Mouse (Mus musculus) lung, embryonic 14.5 days (tissue): ENCODE data around the gene Pms2. TPM values are rescaled to one million over a fixed set of nuclear protein-coding genes. Genes with fewer than 3 reads are reported as not detected.

Experiments
- ATAC-seq: fragments of 200-750 bp; cut with Nextera tagmentation; 2 replicates; pipeline ENCODE4 v1.8.0; 2017; ENCODE audit warnings: mild to moderate bottlenecking, moderate TSS enrichment, moderate library complexity; ENCODE audit not compliant: insufficient read depth
- DNase-seq: peaks from one replicate; pipeline ENCODE4 v3.0.0-alpha.2; 2015
- H3K27ac ChIP-seq: fragments of 300-500 bp; sonication (generic); 2 replicates; pipeline ENCODE4 v1.5.1; 2014; ENCODE audit warnings: low read depth, mild to moderate bottlenecking, moderate library complexity
- H3K27me3 ChIP-seq: fragments of 300-500 bp; sonication (generic); 2 replicates; pipeline ENCODE4 v1.6.1; 2014; ENCODE audit warnings: low read length, control low read depth; ENCODE audit not compliant: insufficient read depth
- H3K36me3 ChIP-seq: fragments of 300-500 bp; sonication (generic); 2 replicates; pipeline ENCODE4 v1.6.1; 2014; ENCODE audit warnings: control low read depth; ENCODE audit not compliant: insufficient read depth
- H3K4me1 ChIP-seq: fragments of 300-500 bp; sonication (generic); 2 replicates; pipeline ENCODE4 v1.6.1; 2014; ENCODE audit warnings: antibody characterized with exemption, control low read depth; ENCODE audit not compliant: insufficient read depth
- H3K4me2 ChIP-seq: fragments of 300-500 bp; sonication (generic); 2 replicates; pipeline ENCODE4 v1.6.1; 2014; ENCODE audit warnings: mild to moderate bottlenecking
- H3K4me3 ChIP-seq: fragments of 300-500 bp; sonication (generic); 2 replicates; pipeline ENCODE4 v1.5.1; 2014; ENCODE audit warnings: low read depth, low read length
- H3K9ac ChIP-seq: fragments of 300-500 bp; sonication (generic); 2 replicates; pipeline ENCODE4 v1.6.1; 2014
- H3K9me3 ChIP-seq: fragments of 300-500 bp; sonication (generic); 2 replicates; pipeline ENCODE4 v1.6.1; 2016; ENCODE audit warnings: low read depth, low read length, control low read depth
- CTCF ChIP-seq: IDR thresholded peaks from 2 replicates; pipeline ENCODE4 v1.5.1; 2016; ENCODE audit warnings: antibody characterized with exemption, low read depth
- WGBS: fragments of 180-500 bp; shearing (Covaris S2); extraction: QIAGEN DNeasy Blood & Tissue Kit; methylation state at CpG from one replicate; pipeline ENCODE4 v1.1.7; 2014; 5-methylcytosine and 5-hydroxymethylcytosine counted together
- polyA plus RNA-seq: library from polyadenylated mRNA; unstranded; fragments of >200 nt; fragmentation: Nextera tagmentation; extraction: Ambion mirVana; gene quantifications from 2 replicates; pipeline ENCODE4 v1.2.1, GENCODE M21; 2014

Pms2 gene
- polyA plus RNA-seq, 1 experiment from 2014 or later: 33.1 TPM

DNA sequence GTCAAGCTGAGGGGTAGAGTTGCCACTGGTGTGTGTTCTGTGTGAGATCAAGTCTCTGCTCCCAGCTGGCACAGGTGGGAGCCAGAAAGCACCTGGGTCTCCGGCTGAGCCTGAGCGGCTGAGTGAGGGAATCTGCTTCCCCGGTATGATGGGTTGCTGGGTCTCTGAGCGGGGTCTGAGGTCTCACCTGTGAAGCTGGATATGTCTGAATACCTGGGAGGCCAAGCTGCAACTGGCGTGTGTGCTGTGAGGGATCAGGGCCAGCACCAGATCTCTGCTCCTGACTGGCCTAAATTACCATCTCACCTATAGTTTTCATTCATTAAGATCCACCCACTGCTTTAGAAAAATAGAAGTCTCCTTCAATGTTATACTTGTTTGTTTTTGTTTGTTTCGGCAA lies 47.3 kb downstream of the Pms2 start:
- H3K4me2 ChIP-seq: no peak overlapping the region
- H3K9ac ChIP-seq: no peak overlapping the region
- ATAC-seq (no peak), DNase-seq (no peak)
- H3K9me3 ChIP-seq: no peaks in the 10 kb centered on the region
- no peaks in the 10 kb centered on the region for H3K27me3 ChIP-seq
- H3K4me3 ChIP-seq: no peak overlapping the region
- H3K36me3 ChIP-seq: no peaks in the 10 kb centered on the region
- 90% methylated on average over 6 of the region's 6 CpGs for WGBS
- H3K27ac ChIP-seq: no peak overlapping the region
- TF ChIP-seq CTCF: no peak
- no peaks in the 10 kb centered on the region for H3K4me1 ChIP-seq

DNA sequence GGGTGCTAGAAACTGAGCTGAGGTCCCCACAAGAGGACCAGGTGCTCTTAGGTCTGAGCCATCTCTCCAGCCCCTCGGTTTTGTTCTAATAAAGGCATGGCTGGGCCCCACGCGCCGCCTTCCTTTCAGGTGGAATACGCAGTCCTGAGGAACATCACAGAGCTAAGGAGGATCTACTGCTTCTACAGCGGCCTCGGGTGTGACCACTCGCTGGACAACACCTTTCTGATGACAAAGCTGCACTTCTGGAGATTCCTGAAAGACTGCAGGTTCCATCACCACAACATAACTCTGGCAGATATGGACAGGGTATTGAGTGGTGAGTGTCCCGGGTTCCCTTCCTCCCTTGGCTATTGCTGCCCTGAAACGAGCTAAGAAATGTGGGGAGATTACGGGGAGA lies 49.8 kb downstream of the Pms2 start:
- Histone ChIP-seq H3K9ac (no peak overlapping the region), H3K9me3 (no peaks in the 10 kb centered on the region), H3K4me3 (no peak overlapping the region), H3K36me3 (no peaks in the 10 kb centered on the region), H3K4me1 (no peaks in the 10 kb centered on the region), H3K27me3 (no peaks in the 10 kb centered on the region), H3K4me2 (no peak overlapping the region), H3K27ac (no peak overlapping the region)
- no peak for DNase-seq
- no peak for ATAC-seq
- 89% methylated on average over 11 of the region's 11 CpGs for WGBS
- TF ChIP-seq CTCF: no peak

DNA sequence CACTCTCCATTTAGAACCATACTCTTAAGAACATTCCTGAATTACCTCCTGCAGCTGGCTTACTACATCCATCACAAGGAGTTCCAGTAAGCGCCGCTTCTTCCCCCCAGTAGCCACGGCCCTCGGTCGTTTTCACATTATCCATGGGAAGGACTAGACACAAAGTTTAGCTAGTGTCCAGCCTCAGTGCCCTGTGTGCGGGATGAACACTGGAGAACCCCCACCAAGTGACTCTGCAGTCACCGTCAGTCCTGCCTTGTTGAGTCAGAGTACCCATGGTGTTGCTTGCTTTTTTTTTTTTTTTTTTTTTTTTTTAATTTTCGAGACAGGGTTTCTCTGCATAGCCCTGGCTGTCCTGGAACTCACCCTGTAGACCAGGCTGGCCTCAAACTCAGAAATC lies 51.4 kb downstream of the Pms2 start:
- no peaks in the 10 kb centered on the region for H3K36me3 ChIP-seq
- 79% methylated on average over 8 of the region's 8 CpGs for WGBS
- no peaks in the 10 kb centered on the region for H3K9me3 ChIP-seq
- H3K27ac ChIP-seq: no peak overlapping the region
- ATAC-seq (no peak), DNase-seq (no peak)
- no peak overlapping the region for H3K4me2 ChIP-seq
- no peak for TF ChIP-seq CTCF
- H3K4me3 ChIP-seq: no peak overlapping the region
- H3K27me3 ChIP-seq: no peaks in the 10 kb centered on the region
- H3K9ac ChIP-seq: no peak overlapping the region
- H3K4me1 ChIP-seq: no peaks in the 10 kb centered on the region

DNA sequence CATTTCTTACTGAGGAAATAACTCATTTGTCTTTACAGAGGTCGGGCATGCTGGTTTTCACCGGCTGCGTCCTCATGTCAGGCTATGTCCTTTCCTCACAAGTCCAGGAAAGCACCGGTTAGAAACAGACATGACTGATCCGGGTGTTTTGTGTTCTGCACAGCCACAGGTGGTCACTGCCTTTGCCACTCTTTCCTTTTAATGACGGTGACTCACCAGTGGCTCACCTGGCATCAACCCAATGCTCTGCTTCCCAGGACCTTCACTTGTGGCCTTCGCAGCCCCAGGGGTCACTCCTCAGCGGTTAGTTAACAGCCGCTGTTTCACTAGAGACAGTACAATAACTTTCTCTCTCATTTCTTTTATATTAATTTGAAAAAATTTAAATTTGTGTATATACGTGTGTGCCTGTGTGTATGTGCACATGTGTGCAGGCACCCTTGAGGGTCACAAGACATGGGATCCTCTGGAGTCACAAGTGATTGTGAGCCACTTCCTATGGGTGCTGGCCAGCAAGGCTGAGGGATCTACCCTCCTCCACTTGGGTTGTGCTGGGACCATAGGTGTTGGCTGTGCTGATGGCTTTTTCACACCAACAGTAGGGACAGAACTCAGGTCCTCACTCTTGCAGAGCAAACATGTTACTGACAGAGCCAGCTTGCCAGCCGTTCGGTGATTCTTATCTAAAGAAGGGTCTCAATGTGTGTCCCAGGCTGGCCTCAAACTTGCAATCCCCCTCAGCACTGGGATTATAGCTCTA lies 56.0 kb downstream of the Pms2 start:
- Histone ChIP-seq H3K27ac (no peak overlapping the region), H3K27me3 (no peaks in the 10 kb centered on the region), H3K9me3 (no peaks in the 10 kb centered on the region), H3K4me1 (no peaks in the 10 kb centered on the region), H3K36me3 (no peaks in the 10 kb centered on the region), H3K4me3 (no peak overlapping the region), H3K9ac (no peak overlapping the region), H3K4me2 (no peak overlapping the region)
- no peak for TF ChIP-seq CTCF
- ATAC-seq (no peak), DNase-seq (peak; percentile 5)
- WGBS: 73% methylated on average over 12 of the region's 12 CpGs

DNA sequence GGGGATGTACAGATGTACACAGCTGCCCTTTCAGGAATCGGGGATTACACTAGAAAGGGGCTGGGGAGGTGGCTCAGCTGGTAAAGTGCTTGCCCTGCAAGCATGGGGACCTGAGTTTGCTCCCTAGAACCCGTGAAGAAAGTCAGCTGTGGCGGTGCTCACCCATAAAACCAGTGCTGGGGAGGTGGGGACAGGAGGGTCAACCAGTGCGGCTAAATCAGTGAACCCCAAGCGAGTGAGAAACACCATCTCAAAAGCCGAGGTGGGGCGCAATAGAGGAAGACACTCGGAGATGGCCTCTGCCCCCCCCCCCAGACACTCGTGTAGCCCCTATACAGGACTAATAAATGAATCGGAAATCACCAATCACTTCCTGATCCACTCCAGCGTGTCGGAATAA lies 56.9 kb downstream of the Pms2 start:
- TF ChIP-seq CTCF: no peak
- H3K4me2 ChIP-seq: no peak overlapping the region
- ATAC-seq (no peak), DNase-seq (no peak)
- H3K27me3 ChIP-seq: no peaks in the 10 kb centered on the region
- no peak overlapping the region for H3K9ac ChIP-seq
- H3K9me3 ChIP-seq: no peaks in the 10 kb centered on the region
- 84% methylated on average over 12 of the region's 12 CpGs for WGBS
- no peaks in the 10 kb centered on the region for H3K36me3 ChIP-seq
- H3K27ac ChIP-seq: no peak overlapping the region
- H3K4me1 ChIP-seq: no peaks in the 10 kb centered on the region
- no peak overlapping the region for H3K4me3 ChIP-seq

DNA sequence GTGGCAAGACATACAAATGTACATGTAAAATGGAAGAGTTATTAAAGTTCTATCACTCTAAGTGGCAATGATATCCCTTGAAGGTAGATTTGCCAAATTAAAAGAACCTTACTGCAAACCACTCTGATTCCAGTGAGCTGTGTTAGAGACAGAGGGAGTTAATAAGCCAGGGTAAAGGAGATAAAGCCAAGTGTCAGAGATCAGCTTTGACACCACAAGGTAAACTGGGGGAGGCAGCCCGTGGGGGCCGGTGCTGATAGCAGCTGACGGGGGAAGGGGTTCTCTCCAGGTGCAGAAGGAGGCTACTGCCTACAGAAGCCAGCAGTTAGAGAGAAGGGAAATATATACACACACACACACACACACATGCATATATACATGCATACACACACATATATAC lies 62.9 kb downstream of the Pms2 start:
- ATAC-seq: no peak
- H3K4me3 ChIP-seq: no peak overlapping the region
- no peaks in the 10 kb centered on the region for H3K9me3 ChIP-seq
- H3K4me1 ChIP-seq: no peaks in the 10 kb centered on the region
- no peak for TF ChIP-seq CTCF
- WGBS: 18% methylated on average over 3 of the region's 3 CpGs
- DNase-seq: no peak
- H3K4me2 ChIP-seq: no peak overlapping the region
- H3K9ac ChIP-seq: no peak overlapping the region
- no peak overlapping the region for H3K27ac ChIP-seq
- H3K27me3 ChIP-seq: no peaks in the 10 kb centered on the region
- no peaks in the 10 kb centered on the region for H3K36me3 ChIP-seq

DNA sequence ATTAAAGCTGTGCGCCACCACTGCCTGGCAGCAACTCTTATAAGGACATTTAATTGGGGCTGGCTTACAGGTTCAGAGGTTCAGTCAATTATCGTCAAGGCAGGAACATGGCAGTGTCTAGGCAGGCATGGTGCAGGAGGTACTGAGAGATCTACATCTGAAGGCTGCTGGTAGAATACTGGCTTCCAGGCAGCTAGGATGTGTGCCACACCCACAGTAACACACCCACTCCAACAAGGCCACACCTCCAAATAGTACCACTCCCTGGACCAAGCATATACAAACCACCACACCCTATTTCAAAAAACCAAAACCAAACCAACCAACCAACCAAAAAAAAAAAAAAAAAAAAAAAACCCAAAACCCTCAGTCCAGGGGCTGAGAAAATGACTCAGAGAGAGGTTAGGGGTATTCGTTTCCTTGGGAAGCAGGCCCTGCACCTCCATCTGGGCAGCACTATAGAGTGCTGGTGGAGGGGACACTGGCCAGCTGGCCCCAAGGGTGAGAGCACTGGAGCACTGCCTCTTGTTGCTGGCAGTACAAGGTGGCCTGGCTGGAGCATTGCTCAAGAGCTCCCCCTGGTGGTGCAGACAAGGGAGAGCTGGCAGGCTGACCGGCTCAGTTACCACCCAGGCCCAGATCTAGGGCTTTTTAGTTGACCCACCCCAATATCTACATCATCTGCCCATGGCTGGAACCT lies 65.3 kb downstream of the Pms2 start:
- H3K4me2 ChIP-seq: no peak overlapping the region
- peak; percentile 94 for TF ChIP-seq CTCF
- no peak overlapping the region for H3K4me3 ChIP-seq
- no peak overlapping the region for H3K9ac ChIP-seq
- no peaks in the 10 kb centered on the region for H3K27me3 ChIP-seq
- WGBS: 49% methylated on average over 4 of the region's 4 CpGs
- H3K27ac ChIP-seq: no peak overlapping the region
- H3K4me1 ChIP-seq: no peaks in the 10 kb centered on the region
- peak; percentile 86 for DNase-seq
- peak; percentile 84 for ATAC-seq
- no peaks in the 10 kb centered on the region for H3K9me3 ChIP-seq
- H3K36me3 ChIP-seq: no peaks in the 10 kb centered on the region
